Mouse (Mus musculus): ENCODE data around the gene Adcy3.

DNA sequence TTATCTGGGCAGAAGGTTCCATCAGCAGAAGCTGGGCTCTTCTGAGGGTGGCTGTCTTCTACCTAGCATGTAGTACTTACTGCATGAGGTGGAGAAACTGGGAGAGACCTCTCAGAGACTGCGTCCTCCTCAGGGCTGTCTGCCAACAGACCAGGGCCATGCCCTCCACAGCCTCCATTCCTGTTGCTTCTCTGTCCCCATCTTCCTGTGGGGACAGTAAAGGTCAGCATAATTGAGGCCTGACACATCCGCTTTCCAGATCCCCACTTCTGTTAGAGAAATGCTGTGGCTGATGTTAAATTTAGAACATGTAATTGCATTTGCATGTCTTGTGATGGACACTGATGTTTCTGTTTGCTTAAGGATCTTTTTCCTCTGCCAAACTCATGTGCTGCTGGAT is 18.0 kb downstream of the Adcy3 start:
- TF ChIP-seq MAZ (IDR thresholded peaks at IDR 0.05; ENCODE audit: low read depth, low read length) (no peak), CTCF (conservative IDR thresholded peaks at IDR 0.05 in 1 of 2, IDR thresholded peaks at IDR 0.05 in 1 of 2; ENCODE audit: low read depth in 2 of 2, low read length in 2 of 2) (no peak), MAX (IDR thresholded peaks at IDR 0.05; ENCODE audit: low read length) (no peak), ZNF384 (IDR thresholded peaks at IDR 0.05; ENCODE audit: low read depth, low read length) (no peak), EP300 (IDR thresholded peaks at IDR 0.05; ENCODE audit: low read length) (no peak), MYC (IDR thresholded peaks at IDR 0.05; ENCODE audit: low read depth, low read length) (no peak)

Measured in CH12.LX (cell line).